Mouse (Mus musculus): ENCODE results near the gene Oma1. TPM values are rescaled to one million over a fixed set of nuclear protein-coding genes. Genes with fewer than 3 reads are reported as not detected.

Gene Oma1
- polyA plus RNA-seq, 1 experiment from 2014 or later = 17.0 TPM

GRCm38 (mm10) chr4:103358941-103359448, 45.4 kb downstream of the Oma1 start:
- Histone ChIP-seq H3K27me3 (no peaks in the 10 kb centered on the region), H3K9me3 (replicated peaks) (no peaks in the 10 kb centered on the region), H3K9ac (no peak overlapping the region), H3K36me3 (no peaks in the 10 kb centered on the region), H3K4me1 (no peaks in the 10 kb centered on the region), H3K4me3 (replicated peaks) (no peak overlapping the region), H3K4me2 (replicated peaks) (no peak overlapping the region), H3K27ac (replicated peaks) (no peak overlapping the region)
- WGBS = 86% methylated on average over 9 of the region's 9 CpGs
- ATAC-seq (ENCODE audit: insufficient number of reproducible peaks, low FRiP score, low TSS enrichment, low read depth) = no peak

GRCm38 (mm10) chr4:103382171-103382570, 68.6 kb downstream of the Oma1 start:
- Histone ChIP-seq H3K9ac (no peak overlapping the region), H3K36me3 (no peaks in the 10 kb centered on the region), H3K9me3 (replicated peaks) (no peaks in the 10 kb centered on the region), H3K4me3 (replicated peaks) (no peak overlapping the region), H3K27ac (replicated peaks) (no peak overlapping the region), H3K27me3 (no peaks in the 10 kb centered on the region), H3K4me2 (replicated peaks) (no peak overlapping the region), H3K4me1 (no peaks in the 10 kb centered on the region)
- no peak for ATAC-seq (ENCODE audit: insufficient number of reproducible peaks, low FRiP score, low TSS enrichment, low read depth)
- 88% methylated on average over 5 of the region's 5 CpGs for WGBS

- no peak overlapping the region for H3K27ac ChIP-seq (replicated peaks)
- no peak overlapping the region for H3K4me3 ChIP-seq (replicated peaks)
- no peaks in the 10 kb centered on the region for H3K4me1 ChIP-seq
- no peaks in the 10 kb centered on the region for H3K27me3 ChIP-seq
- no peak overlapping the region for H3K9ac ChIP-seq
- WGBS = 70% methylated on average over 4 of the region's 4 CpGs
- H3K4me2 ChIP-seq (replicated peaks) = no peak overlapping the region
- H3K9me3 ChIP-seq (replicated peaks) = no peaks in the 10 kb centered on the region
- no peaks in the 10 kb centered on the region for H3K36me3 ChIP-seq
- no peak for ATAC-seq (ENCODE audit: insufficient number of reproducible peaks, low FRiP score, low TSS enrichment, low read depth)
These were observed 71.4 kb downstream of the Oma1 start for GRCm38 (mm10) chr4:103385031-103385430.

GRCm38 (mm10) chr4:103385835-103386787, 72.5 kb downstream of the Oma1 start:
- Histone ChIP-seq H3K27me3 (no peaks in the 10 kb centered on the region), H3K4me2 (replicated peaks) (no peak overlapping the region), H3K9me3 (replicated peaks) (no peaks in the 10 kb centered on the region), H3K27ac (replicated peaks) (no peak overlapping the region), H3K4me1 (no peaks in the 10 kb centered on the region), H3K36me3 (no peaks in the 10 kb centered on the region), H3K4me3 (replicated peaks) (no peak overlapping the region), H3K9ac (no peak overlapping the region)
- no peak for ATAC-seq (ENCODE audit: insufficient number of reproducible peaks, low FRiP score, low TSS enrichment, low read depth)
- WGBS = 76% methylated on average over 4 of the region's 4 CpGs

GRCm38 (mm10) chr4:103387292-103387691, 73.7 kb downstream of the Oma1 start:
- H3K4me2 ChIP-seq (replicated peaks) = no peak overlapping the region
- no peaks in the 10 kb centered on the region for H3K36me3 ChIP-seq
- no peak overlapping the region for H3K4me3 ChIP-seq (replicated peaks)
- no peak overlapping the region for H3K27ac ChIP-seq (replicated peaks)
- H3K27me3 ChIP-seq = no peaks in the 10 kb centered on the region
- H3K4me1 ChIP-seq = no peaks in the 10 kb centered on the region
- H3K9me3 ChIP-seq (replicated peaks) = no peaks in the 10 kb centered on the region
- WGBS = 72% methylated on average over 3 of the region's 3 CpGs
- ATAC-seq (ENCODE audit: insufficient number of reproducible peaks, low FRiP score, low TSS enrichment, low read depth) = no peak
- H3K9ac ChIP-seq = no peak overlapping the region

- H3K4me1 ChIP-seq = no peaks in the 10 kb centered on the region
- no peaks in the 10 kb centered on the region for H3K36me3 ChIP-seq
- H3K4me3 ChIP-seq (replicated peaks) = no peak overlapping the region
- no peak overlapping the region for H3K27ac ChIP-seq (replicated peaks)
- 69% methylated on average over 8 of the region's 8 CpGs for WGBS
- H3K27me3 ChIP-seq = no peaks in the 10 kb centered on the region
- H3K9ac ChIP-seq = no peak overlapping the region
- no peaks in the 10 kb centered on the region for H3K9me3 ChIP-seq (replicated peaks)
- no peak for ATAC-seq (ENCODE audit: insufficient number of reproducible peaks, low FRiP score, low TSS enrichment, low read depth)
- no peak overlapping the region for H3K4me2 ChIP-seq (replicated peaks)
These were observed 75.0 kb downstream of the Oma1 start for GRCm38 (mm10) chr4:103388530-103389178.

GRCm38 (mm10) chr4:103389583-103389982, 76.0 kb downstream of the Oma1 start:
- WGBS = 33% methylated on average over 3 of the region's 3 CpGs
- Histone ChIP-seq H3K4me1 (no peaks in the 10 kb centered on the region), H3K4me3 (replicated peaks) (no peak overlapping the region)

GRCm38 (mm10) chr4:103390499-103390898, 76.9 kb downstream of the Oma1 start:
- H3K4me3 ChIP-seq (replicated peaks) = no peak overlapping the region
- WGBS = 47% methylated on average over 2 of the region's 2 CpGs
- H3K27ac ChIP-seq (replicated peaks) = no peak overlapping the region
- no peak for ATAC-seq (ENCODE audit: insufficient number of reproducible peaks, low FRiP score, low TSS enrichment, low read depth)
- no peak overlapping the region for H3K4me2 ChIP-seq (replicated peaks)
- no peaks in the 10 kb centered on the region for H3K9me3 ChIP-seq (replicated peaks)
- no peaks in the 10 kb centered on the region for H3K4me1 ChIP-seq
- no peaks in the 10 kb centered on the region for H3K27me3 ChIP-seq
- H3K9ac ChIP-seq = no peak overlapping the region
- no peaks in the 10 kb centered on the region for H3K36me3 ChIP-seq

More at GRCm38 (mm10) chr4:103389583-103389982, 76.0 kb downstream of the Oma1 start:
- no peak overlapping the region for H3K9ac ChIP-seq
- no peak overlapping the region for H3K4me2 ChIP-seq (replicated peaks)
- ATAC-seq (ENCODE audit: insufficient number of reproducible peaks, low FRiP score, low TSS enrichment, low read depth) = no peak
- H3K9me3 ChIP-seq (replicated peaks) = no peaks in the 10 kb centered on the region
- H3K27ac ChIP-seq (replicated peaks) = no peak overlapping the region
- H3K27me3 ChIP-seq = no peaks in the 10 kb centered on the region
- no peaks in the 10 kb centered on the region for H3K36me3 ChIP-seq

GRCm38 (mm10) chr4:103395066-103395465, 81.5 kb downstream of the Oma1 start:
- Histone ChIP-seq H3K9me3 (replicated peaks) (no peaks in the 10 kb centered on the region), H3K4me3 (replicated peaks) (no peak overlapping the region), H3K4me2 (replicated peaks) (no peak overlapping the region), H3K36me3 (no peaks in the 10 kb centered on the region), H3K9ac (no peak overlapping the region), H3K27ac (replicated peaks) (no peak overlapping the region), H3K27me3 (no peaks in the 10 kb centered on the region), H3K4me1 (no peaks in the 10 kb centered on the region)
- 88% methylated on average over 4 of the region's 4 CpGs for WGBS
- no peak for ATAC-seq (ENCODE audit: insufficient number of reproducible peaks, low FRiP score, low TSS enrichment, low read depth)

GRCm38 (mm10) chr4:103395905-103396304, 82.3 kb downstream of the Oma1 start:
- Histone ChIP-seq H3K4me1 (no peaks in the 10 kb centered on the region), H3K36me3 (no peaks in the 10 kb centered on the region), H3K9me3 (replicated peaks) (no peaks in the 10 kb centered on the region), H3K9ac (no peak overlapping the region), H3K4me3 (replicated peaks) (no peak overlapping the region), H3K27me3 (no peaks in the 10 kb centered on the region), H3K27ac (replicated peaks) (no peak overlapping the region), H3K4me2 (replicated peaks) (no peak overlapping the region)
- ATAC-seq (ENCODE audit: insufficient number of reproducible peaks, low FRiP score, low TSS enrichment, low read depth) = no peak
- 71% methylated on average over 9 of the region's 9 CpGs for WGBS

- Histone ChIP-seq H3K4me1 (no peaks in the 10 kb centered on the region), H3K4me2 (replicated peaks) (no peak overlapping the region), H3K27ac (replicated peaks) (no peak overlapping the region), H3K36me3 (no peaks in the 10 kb centered on the region), H3K27me3 (no peaks in the 10 kb centered on the region), H3K9me3 (replicated peaks) (no peaks in the 10 kb centered on the region), H3K4me3 (replicated peaks) (no peak overlapping the region), H3K9ac (no peak overlapping the region)
- 80% methylated on average over 4 of the region's 4 CpGs for WGBS
- ATAC-seq (ENCODE audit: insufficient number of reproducible peaks, low FRiP score, low TSS enrichment, low read depth) = no peak
These were observed 83.3 kb downstream of the Oma1 start for GRCm38 (mm10) chr4:103396876-103397275.
